Mouse (Mus musculus): ENCODE measurements around the gene Ncaph. TPM values are rescaled to one million over a fixed set of nuclear protein-coding genes. Genes with fewer than 3 reads are reported as not detected.
A peak's percentile ranks its signal among the peaks of the same experiment; 100 is the strongest.
"Not testable (repeated sequence)": the region's sequence is repeated elsewhere in the genome, so short reads cannot be mapped to it uniquely, and the experiment has no call there.

The Ncaph gene
- total RNA-seq (2021), result 1 to 10 TPM; 1.9 to 2.0 TPM

DNA sequence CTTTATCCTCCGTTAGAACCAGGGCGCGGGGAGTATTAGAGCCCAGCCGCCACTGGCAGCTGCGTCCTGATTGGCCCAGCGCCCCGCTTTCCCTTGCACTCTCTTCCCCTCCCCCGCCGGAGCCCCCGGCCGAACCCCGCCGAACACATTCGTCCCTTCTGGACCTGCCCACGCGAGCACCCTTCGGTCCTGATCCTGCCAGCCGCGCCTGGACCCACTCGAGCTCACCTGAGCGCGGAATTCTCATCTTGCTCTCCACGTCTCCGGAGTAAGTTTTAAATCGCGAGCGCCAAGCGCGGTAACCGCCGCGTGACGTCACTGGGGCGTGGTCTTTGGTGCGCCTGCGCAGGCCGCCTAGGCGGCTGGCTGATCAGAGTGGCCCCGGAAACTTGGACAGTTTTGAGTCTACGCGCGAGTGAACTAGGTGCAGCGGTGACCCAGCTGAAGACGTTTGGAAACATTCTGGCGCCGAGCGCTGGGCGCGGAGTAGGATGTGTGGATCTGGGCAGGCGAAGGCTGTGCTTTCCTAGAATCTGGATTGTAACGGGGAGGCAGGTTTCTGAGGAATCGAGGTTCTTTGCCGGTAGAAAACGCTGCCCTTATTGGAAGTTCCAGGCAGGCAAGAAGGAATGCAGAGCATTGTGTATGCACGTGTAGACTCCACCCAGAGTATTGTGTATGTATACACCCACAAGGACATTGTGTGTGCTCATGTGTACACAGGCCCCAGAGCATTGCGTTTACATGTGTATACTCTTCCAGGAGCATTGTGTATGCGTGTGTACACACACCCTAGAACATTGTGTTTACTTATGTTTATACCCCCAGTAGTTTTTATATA lies at the start of gene Ncaph:
Gene Ncaph (minus strand): TSS at position 334 of the 841 bp plus-strand sequence.
- intact Hi-C loops (cut with DNase I), result loop anchor here (5.0 kb wide), 1 partner anchor 62 kb away; the partner anchor contains the start of gene Blvra
- peak; percentile 98 for DNase-seq

DNA sequence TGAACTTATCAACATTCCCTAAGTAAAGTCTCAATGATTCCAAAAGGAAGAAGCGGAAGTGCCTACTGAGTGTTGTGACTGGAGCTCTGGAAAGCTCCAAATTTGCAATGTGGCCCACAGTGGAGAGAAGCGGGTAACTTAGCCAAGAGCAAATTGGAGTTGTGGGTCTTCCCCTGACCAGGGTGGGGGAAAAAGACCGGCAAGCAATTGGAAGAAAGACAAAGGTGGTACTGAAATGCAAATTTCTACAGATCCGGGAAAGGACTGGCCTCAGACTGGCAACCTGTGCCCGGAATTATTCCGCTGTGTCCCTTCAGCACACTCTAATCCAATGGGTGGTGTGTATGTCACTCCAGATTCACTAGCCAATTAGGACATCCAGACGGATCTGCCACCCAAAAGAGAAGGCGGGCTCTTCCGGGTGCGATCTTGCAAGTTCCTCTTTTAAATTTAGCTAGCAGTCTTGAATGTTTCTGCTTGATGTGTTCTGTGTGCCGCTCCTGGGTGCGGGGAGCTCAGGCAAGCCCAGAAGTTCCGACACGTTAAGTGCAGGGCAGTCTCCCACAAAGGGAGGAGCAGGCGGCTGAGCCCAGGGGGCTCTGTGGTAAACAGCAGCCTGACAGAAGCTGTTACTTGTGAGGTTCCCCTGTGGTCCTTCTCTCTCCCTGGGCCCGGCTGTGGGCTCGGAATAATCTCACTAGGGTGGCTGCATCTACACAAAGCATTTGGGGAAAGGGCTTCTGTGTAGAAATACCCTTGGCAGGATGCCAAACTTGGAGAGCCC lies 49.0 kb upstream of the Ncaph start:
- intact Hi-C loops (cut with DNase I), result loop anchor here (2.0 kb wide), 1 partner anchor 22 kb away; no protein-coding TSS in a partner anchor
- peak; percentile 68 to 81 for DNase-seq

- intact Hi-C loops (cut with DNase I), result loop anchor here (1.0 kb wide), 1 partner anchor 39 kb away; no protein-coding TSS in a partner anchor
- peak; percentile 13 for DNase-seq
Observed at GRCm38 (mm10) chr2:127166261-127166660, 32.5 kb upstream of the Ncaph start.

DNA sequence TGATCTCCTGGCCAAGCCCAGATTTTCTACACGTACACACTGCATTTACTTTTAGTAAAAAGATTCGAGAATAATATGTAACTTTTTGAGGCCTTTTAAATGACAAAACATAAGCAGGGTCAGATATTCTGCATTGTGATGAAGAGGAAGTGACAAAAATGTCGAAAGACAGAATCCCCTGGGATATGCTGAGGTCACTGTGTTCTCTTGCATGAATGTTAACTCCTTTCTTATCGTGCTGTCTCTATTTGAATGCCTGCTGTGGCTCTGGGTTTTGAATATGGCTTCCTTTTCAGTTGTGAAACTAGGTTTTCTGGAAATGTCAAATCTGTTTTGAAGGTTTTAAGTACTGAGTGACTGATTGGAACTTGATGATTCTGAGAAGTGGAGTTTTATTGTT lies 31.9 kb upstream of the Ncaph start:
- no peak for DNase-seq
- intact Hi-C loops (cut with DNase I), result loop anchor here (1.0 to 2.0 kb wide), 2 partner anchors 40 to 175 kb away; no protein-coding TSS in a partner anchor

- DNase-seq, result no peak
- intact Hi-C loops (cut with DNase I), result no loop called here
Observed at GRCm38 (mm10) chr2:127145699-127146098, 11.9 kb upstream of the Ncaph start.

DNA sequence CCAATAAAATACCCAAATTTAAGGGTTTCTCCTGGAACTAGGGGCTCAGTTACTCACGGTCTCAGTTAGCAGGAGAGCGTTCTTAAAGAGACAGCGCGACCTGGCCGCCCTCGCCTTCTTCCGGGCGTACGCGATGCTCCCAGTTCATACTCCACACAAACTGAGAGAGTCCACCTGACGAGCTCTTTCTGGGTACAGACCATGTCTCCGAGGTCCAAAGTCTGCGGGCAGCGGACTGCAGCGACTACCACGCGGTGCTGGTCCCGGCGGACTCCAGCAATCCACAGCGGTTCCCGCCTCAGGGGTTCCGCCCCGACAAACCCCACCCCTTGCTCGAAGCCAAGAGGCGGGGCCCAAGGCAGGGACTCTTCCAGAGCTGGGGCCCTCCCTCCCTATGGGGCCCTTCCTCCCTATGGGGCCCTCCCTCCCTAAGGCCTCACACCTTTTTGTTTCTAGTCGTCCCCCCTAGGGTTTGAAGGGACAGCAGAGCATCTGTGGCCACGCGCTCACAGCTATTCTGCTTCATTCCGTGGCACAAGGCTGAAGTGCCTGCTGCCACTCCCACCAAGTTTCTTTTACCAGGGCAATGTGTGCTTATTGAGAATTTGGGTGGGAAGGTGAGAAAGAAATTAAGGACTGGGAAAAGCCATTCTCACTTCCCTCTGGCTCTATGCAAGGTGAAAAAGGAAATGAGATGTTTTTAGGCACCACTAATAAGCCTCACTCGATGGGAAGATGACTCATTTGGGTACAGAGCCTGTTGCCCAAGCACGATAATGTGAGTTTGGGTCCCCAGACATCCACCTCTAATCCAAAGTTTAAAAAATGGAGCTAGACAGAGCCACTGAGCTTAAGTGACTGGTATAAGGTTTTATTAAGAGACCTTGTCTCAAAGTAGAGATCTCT lies 9.7 kb upstream of the Ncaph start, which contains the start of gene Itpripl1:
Gene Itpripl1 (minus strand): TSS at position 285 of the 906 bp plus-strand sequence.
- intact Hi-C loops (cut with DNase I), result no loop called here
- DNase-seq, result peak; percentile 88

DNA sequence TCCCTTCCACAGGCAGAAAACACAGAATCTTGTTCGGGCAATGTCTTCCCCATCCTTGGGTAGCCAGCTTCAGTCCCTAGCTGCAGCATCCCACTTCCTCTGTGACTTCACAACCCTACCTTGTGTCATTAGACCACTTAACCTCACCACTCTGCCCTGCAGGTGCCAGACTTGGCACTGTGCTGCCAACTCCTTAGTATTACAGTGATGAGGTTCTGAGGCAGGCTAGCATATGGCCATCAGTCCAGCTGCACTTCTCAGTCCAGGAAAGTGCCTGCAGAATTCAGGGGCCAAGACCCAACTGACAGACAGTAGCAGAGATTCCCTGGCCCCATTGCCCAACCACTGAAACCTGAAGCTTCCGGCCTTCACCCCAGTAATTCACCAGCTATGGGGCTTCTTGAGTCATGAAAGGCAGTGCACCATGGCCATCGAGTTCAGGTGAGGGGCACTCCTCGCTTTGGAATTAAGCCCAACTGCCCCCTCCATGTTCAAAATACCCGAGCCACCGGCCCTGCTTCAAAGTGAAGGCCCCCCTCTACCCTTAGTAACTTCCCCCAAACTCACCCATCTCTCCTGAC lies 8.9 kb upstream of the Ncaph start:
- intact Hi-C loops (cut with DNase I), result no loop called here
- no peak for DNase-seq

- intact Hi-C loops (cut with DNase I), result no loop called here
- DNase-seq, result peak in 1 of 2 experiments; percentile 29
Observed at GRCm38 (mm10) chr2:127142031-127142430, 8.3 kb upstream of the Ncaph start.

DNA sequence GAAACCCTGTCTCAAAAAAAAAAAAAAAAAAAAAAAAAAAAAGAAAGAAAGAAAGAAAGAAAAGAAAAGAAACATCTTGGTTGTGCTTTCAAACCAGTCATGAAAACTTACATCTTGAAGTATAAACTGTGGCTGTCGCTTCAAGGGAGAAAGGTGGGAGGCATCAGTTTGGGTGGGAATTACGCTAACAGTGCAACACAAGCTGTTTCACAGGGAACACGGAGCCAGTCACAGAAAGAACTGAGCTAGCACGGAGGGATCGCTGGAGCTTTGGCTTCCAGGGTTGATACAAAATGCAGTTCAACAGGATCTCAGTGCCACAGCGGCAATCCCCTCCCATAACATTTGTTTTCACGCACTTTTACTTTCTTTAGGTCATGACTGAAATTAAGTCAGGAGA lies 6.3 kb upstream of the Ncaph start:
- intact Hi-C loops (cut with DNase I), result no loop called here

DNA sequence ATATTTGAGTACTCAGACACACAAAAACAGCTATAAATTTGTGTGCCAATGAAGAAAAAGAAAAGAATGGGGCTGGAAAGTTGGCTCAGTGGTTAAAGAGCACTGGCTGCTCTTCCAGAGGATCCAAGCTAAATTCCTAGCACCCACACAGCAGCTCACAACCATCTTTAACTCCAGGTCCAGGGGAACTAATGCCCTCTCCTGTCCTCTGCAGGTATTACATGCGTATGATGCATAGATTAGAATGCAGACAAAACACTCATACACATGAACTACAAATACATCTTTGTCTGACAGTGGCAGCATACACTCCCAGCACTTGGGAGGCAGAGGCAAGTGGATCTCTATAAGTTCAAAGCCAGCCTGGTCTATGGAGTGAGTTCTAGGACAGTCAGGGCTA lies 5.9 kb upstream of the Ncaph start:
- intact Hi-C loops (cut with DNase I), result no loop called here
- no peak for DNase-seq

More for the DNA sequence above, 6.3 kb upstream of the Ncaph start:
- no peak for DNase-seq

DNA sequence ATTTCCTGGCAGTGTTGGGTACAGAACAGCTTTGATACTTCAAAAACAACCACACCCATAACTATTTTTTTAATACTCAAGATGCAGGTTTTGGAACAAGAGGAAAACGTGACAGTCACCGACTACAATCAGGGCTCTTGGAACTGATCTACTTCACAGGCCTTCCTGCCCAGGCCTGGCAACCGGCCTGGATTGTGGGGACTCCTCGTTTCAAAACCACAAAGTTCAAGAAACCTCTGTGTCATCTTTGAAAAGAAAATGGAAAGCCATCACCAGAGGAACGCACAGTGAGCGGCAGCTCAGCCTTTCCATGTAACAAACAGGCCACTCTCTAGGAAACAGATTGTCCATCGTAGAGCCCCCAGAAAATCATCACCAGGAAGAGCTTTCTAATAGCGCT lies 5.3 kb upstream of the Ncaph start:
- DNase-seq, result peak in 1 of 2 experiments; percentile 57
- intact Hi-C loops (cut with DNase I), result no loop called here

DNA sequence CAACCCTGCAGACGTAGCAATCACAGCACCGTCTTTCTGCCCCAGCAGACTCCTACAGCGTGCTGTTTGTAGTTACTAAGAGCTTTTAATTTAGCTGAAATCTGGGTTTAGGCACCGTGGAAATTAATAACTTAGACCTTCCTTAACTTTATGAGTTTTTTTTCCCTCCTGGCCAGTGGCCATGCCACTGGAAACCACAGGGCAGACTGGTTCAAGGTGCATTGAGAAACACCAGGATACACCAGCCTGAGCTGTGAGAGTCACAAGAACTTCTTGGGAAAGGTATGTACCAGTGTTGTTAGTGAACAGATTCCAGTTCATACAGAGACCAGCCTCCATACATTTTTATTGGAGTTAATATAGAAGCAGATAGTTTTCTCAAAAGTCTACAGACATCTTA lies 4.7 kb upstream of the Ncaph start:
- no peak for DNase-seq
- intact Hi-C loops (cut with DNase I), result no loop called here

DNA sequence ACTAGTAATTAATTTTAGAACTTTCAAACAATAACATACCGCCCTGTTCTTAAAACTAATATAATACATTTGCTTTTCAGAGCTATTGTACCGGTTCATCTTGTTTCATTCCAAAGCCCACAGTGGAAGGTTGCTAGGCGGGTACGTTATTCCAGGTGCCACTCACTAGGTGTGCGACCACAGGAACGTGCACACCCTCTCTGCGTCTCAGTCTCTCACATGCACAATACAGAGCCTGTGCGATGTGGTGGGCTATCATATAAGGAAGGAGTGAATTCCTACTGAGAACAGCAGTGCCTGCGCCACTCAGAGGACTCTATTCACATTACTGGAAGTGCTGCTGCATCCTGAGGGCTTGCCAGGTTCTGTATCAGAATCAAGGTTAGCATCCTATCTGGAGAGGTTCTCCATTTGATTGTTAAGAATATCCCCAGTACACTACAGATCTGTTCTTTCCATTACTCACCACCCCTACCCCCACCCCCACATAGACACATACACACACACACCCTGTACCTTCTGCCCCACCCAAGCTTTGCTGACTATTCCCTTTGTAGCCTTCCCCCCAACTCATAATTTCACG lies 4.2 kb upstream of the Ncaph start:
- intact Hi-C loops (cut with DNase I), result no loop called here
- DNase-seq, result no peak

GRCm38 (mm10) chr2:127136979-127137378 lies 3.2 kb upstream of the Ncaph start:
- intact Hi-C loops (cut with DNase I), result no loop called here

DNA sequence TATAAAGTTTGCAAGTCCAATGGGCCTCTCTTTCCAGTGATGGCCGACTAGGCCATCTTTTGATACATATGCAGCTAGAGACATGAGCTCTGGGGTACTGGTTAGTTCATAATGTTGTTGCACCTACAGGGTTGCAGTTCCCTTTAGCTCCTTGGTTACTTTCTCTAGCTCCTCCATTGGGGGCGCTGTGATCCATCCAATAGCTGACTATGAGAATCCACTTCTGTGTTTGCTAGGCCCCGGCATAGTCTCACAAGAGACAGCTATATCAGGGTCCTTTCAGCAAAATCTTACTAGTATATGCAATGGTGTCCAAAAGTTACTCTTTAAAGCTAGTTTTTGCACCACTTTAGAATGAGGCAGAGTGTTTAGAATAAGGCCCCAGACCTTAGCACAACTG lies 1.5 kb upstream of the Ncaph start:
- intact Hi-C loops (cut with DNase I); DNase-seq: not testable (repeated sequence)

More at GRCm38 (mm10) chr2:127136979-127137378, 3.2 kb upstream of the Ncaph start:
- peak; percentile 39 to 59 for DNase-seq

DNA sequence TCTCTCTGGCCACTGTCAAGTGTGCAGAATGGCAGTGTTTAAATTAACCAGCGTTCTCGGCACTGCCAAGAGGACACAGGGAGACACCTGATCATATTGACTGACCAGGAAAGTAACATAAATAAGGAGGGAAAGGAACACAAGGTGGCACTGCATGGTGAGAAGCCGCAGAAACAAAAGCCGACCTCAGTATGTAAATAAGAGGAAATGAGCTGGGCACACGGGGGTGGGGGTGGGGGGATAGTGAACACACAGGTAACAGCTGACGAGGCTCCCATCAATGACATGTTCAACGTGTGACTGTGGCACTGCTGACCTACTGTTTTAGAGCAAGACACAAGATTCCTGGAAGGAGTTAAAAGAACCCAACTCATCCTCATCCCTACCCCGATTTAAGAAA lies 2.4 kb downstream of the Ncaph start:
- intact Hi-C loops (cut with DNase I), result loop anchor here (5.0 kb wide), 1 partner anchor 59 kb away; the partner anchor contains the start of gene Blvra
- DNase-seq, result no peak

GRCm38 (mm10) chr2:127128926-127129325 lies 4.8 kb downstream of the Ncaph start:
- intact Hi-C loops (cut with DNase I), result no loop called here
- no peak for DNase-seq

- intact Hi-C loops (cut with DNase I), result no loop called here
- DNase-seq, result peak; percentile 19 to 28
Observed at GRCm38 (mm10) chr2:127121591-127122235, 12.0 kb downstream of the Ncaph start.

DNA sequence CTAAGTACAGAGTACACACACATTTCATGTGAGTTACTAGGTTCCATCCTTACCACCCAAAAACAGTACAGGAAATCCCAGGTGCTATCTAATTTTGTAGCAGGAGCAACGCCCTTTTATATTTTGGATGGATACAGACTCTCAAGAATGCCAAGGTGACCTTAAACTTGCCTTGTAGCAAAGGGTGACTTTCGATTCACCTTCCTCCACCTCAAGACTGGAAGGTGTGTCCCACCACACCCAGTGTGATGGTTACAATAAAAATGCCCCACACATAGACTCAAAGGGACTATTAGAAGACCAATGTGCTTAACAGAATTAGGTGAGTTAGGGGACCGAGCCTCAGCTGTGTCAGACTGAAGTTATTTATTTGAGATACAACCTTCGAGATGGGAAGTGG lies 24.8 kb downstream of the Ncaph start:
- DNase-seq, result no peak
- intact Hi-C loops (cut with DNase I), result loop anchor here (5.0 kb wide), 1 partner anchor 93 kb away; no protein-coding TSS in a partner anchor
